Mouse (Mus musculus): Measurements from ENCODE around the gene Crnkl1. TPM values are rescaled to one million over a fixed set of nuclear protein-coding genes. Genes with fewer than 3 reads are reported as not detected.
"Not testable (repeated sequence)": the region's sequence is repeated elsewhere in the genome, so short reads cannot be mapped to it uniquely, and the experiment has no call there.

Gene Crnkl1
- polyA plus RNA-seq, 1 experiment: 10.2 TPM

DNA sequence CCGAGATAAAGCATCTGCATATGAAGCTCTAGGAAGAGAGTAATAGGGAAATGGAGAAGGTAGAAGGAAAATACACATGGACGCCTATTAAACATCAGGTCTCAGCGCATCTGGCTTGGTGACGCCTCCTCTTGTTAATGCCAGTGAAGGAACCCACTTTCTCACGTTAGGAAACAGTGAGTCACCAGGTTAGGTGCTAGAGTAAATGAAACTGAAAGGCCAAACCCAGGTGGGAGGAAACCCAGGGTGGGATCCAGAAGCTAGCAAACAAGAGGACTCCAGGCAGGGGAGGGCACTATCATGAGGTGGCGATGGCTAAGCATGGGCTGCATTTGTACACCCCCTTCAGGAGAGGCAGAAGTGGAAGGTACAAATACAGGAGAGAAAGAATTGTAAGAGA, 29.7 kb downstream of the Crnkl1 start:
- Histone ChIP-seq H3K4me1 (ENCODE audit: control insufficient read depth, insufficient read depth, low read length) (peaks cover 10% of the 10 kb centered on the region; the same call in 1 of the 2 replicates), H3K27me3 (ENCODE audit: control insufficient read depth, insufficient read depth, low read length) (no peaks in the 10 kb centered on the region), H3K4me3 (replicated peaks; ENCODE audit: insufficient read depth, low read depth, low read length) (no peak overlapping the region), H3K27ac (ENCODE audit: insufficient read depth, low read length) (no peak overlapping the region)
- WGBS: 70% methylated on average over 6 of the region's 6 CpGs
- no peak for DNase-seq
- no peak for TF ChIP-seq POLR2A (IDR thresholded peaks at IDR 0.05; ENCODE audit: borderline replicate concordance, insufficient read depth, low read length)
- no peak for TF ChIP-seq CTCF (IDR thresholded peaks at IDR 0.05; ENCODE audit: borderline replicate concordance, insufficient read depth, low read depth, low read length)

DNA sequence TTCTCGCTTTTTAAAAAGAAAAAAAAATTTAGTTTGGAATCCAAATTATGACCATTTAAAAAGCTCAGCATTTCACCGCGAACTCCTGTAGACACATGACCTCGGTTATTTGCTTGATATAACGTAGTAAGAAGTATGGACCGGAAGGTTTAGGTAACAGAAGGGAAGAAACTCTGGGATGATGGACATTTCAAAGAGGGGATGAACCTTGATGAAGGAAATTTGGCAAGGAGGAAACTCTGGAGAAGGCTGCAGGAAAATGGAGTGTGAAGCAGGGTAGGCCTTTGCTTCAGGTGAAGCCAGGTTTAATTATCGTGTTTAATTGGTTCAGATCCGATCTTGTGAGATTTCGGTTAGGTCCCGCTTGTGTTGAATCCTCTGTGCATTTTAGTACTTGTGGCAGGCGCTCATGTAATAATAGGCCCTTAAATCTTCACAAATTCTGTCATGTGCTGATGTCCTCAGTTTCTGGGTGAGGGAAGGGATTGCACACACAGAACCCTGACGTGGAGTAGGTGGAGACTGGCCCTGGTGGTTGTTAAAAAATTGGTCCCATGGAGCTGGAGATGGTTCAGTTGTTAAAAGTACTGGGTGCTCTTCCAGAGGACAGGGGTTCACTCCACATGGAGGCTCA, 30.7 kb downstream of the Crnkl1 start:
- 25% methylated on average over 12 of the region's 12 CpGs for WGBS
- TF ChIP-seq CTCF (IDR thresholded peaks at IDR 0.05; ENCODE audit: borderline replicate concordance, insufficient read depth, low read depth, low read length) (no peak), POLR2A (IDR thresholded peaks at IDR 0.05; ENCODE audit: borderline replicate concordance, insufficient read depth, low read length) (no peak)
- Histone ChIP-seq H3K4me3 (replicated peaks; ENCODE audit: insufficient read depth, low read depth, low read length) (peak overlapping the region; percentile 89), H3K27ac (ENCODE audit: insufficient read depth, low read length) (no peak overlapping the region), H3K27me3 (ENCODE audit: control insufficient read depth, insufficient read depth, low read length) (no peaks in the 10 kb centered on the region), H3K4me1 (ENCODE audit: control insufficient read depth, insufficient read depth, low read length) (peaks cover 10% of the 10 kb centered on the region; the same call in 1 of the 2 replicates)
- DNase-seq: no peak

DNA sequence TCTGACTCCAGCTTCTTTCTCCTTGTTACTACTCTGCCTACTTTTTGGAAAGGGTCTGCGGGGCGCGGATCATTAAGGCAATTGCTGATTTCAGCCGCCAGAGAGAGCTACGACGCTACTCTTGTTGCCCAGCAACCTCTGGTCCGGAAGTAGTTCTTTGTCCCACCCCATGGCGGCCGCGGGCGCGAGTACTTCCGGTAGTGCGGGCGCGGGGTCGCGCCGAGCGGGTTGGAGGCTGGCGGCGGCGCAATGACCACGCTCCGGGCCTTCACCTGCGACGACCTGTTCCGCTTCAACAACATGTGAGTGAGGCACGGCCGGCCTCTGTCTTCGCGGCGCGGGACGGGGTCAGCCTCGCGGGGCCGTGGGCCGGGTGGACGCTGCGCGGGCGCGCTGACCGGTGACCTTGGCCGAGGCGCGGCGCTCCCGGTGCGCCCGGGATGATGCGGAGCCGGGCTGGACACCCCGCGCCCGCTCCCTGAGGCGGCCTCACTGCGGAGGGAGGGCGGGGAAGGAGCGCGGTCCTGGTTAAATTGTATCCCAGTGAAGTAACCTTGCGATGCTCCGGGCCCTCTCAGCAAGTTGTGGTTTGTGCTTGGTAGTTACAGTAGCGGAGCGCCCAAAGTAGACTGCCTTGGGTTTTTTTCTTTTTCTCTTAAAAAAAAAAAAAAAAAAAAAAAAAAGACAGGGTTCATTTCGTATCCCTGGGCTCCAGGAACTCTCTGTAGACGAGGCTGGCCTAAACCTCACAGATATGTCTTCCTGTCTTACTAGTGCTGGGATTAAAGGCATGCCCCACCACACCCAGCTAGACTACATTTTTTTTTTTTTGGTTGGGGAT, 31.5 kb downstream of the Crnkl1 start:
- peak overlapping the region; percentile 89 for H3K4me3 ChIP-seq (replicated peaks; ENCODE audit: insufficient read depth, low read depth, low read length)
- no peaks in the 10 kb centered on the region for H3K27me3 ChIP-seq (ENCODE audit: control insufficient read depth, insufficient read depth, low read length)
- peak; percentile 69 for TF ChIP-seq POLR2A (IDR thresholded peaks at IDR 0.05; ENCODE audit: borderline replicate concordance, insufficient read depth, low read length)
- peak; percentile 60; the same call in 1 of the 2 replicates for TF ChIP-seq CTCF (IDR thresholded peaks at IDR 0.05; ENCODE audit: borderline replicate concordance, insufficient read depth, low read depth, low read length)
- H3K27ac ChIP-seq (ENCODE audit: insufficient read depth, low read length): peak overlapping the region; percentile 94
- WGBS: under 1% methylated on average over 68 of the region's 68 CpGs
- DNase-seq: peak; percentile 91 to 93
- peaks cover 14% of the 10 kb centered on the region; the same call in 1 of the 2 replicates for H3K4me1 ChIP-seq (ENCODE audit: control insufficient read depth, insufficient read depth, low read length)

DNA sequence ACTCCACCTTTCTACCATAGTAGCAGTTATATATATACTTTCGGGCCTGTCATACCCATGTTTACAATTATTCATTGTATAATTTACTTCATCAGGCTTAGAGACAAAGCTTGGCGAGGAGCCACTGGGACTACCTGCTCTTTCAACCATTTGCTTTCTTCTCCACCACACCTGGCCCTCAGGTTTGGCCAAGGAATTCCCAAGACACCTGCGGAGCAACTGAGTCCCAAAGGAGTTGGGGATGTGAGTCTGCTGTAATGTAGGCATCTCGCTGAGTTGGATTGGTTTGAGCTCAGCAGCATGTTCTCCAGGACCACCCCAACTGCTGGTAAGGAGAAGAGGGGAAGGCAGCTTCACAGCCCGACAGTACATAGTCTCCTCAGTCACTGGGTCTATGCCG, 33.0 kb downstream of the Crnkl1 start, which contains the start of gene Naa20:
Gene Naa20 (plus strand): TSS at position 239 of the 400 bp plus-strand sequence.
- Histone ChIP-seq H3K4me3 (replicated peaks; ENCODE audit: insufficient read depth, low read depth, low read length) (peak within 1 kb of the TSS; percentile 89), H3K27ac (ENCODE audit: insufficient read depth, low read length) (no peak within 1 kb of the TSS), H3K4me1 (ENCODE audit: control insufficient read depth, insufficient read depth, low read length) (peaks cover 14% of the 10 kb centered on the region; the same call in 1 of the 2 replicates), H3K27me3 (ENCODE audit: control insufficient read depth, insufficient read depth, low read length) (no peaks in the 10 kb centered on the region)
- no peak for DNase-seq
- TF ChIP-seq CTCF (IDR thresholded peaks at IDR 0.05; ENCODE audit: borderline replicate concordance, insufficient read depth, low read depth, low read length) (no peak), POLR2A (IDR thresholded peaks at IDR 0.05; ENCODE audit: borderline replicate concordance, insufficient read depth, low read length) (no peak)
- 93% methylated on average over 6 of the region's 6 CpGs for WGBS

DNA sequence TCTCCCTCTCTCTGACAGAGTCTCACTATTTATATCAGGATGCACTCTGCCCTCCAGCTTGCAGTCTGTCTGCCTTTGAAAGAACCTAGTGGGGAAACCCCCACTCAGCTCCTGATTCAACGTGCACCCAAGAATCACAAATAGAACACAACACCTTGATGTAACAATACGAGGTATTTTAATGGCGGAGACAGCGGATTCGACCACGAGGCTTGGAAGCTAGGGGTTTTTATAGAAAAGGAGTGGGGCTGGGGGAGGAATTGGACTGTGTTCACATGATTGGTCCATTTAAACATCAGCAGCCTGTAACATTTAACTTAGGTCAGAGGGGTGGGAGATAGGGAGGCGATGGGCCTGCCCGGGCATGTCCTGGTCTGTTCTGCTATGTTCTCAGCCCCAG, 34.5 kb downstream of the Crnkl1 start:
- WGBS: 87% methylated on average over 8 of the region's 8 CpGs

DNA sequence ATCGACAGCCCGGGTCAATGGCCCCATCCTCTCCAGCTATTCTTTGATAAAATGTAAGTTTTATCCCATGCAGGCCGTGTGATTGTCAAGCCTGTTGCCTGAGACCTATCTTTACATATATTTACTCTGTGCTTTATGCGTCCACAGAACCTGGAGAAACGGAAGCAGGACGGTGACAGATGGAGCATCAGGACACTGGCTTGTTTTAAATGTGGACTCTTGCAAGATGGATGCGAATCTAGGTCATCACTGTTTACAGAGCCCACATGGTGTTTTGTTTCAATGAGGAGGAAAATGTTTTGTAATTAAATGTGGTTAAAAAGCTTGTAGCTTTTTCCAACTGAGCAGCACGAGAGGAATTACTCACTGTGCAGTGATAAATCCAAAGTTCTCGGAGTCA, 36.7 kb downstream of the Crnkl1 start:
- peak overlapping the region; percentile 86; the same call in 1 of the 2 replicates for H3K27ac ChIP-seq (ENCODE audit: insufficient read depth, low read length)
- peak; percentile 68 to 86 for DNase-seq
- TF ChIP-seq CTCF (IDR thresholded peaks at IDR 0.05; ENCODE audit: borderline replicate concordance, insufficient read depth, low read depth, low read length) (no peak), POLR2A (IDR thresholded peaks at IDR 0.05; ENCODE audit: borderline replicate concordance, insufficient read depth, low read length) (peak; percentile 10; the same call in 1 of the 2 replicates)

More for the DNA sequence above, 34.5 kb downstream of the Crnkl1 start:
- not testable (repeated sequence) for H3K4me3 ChIP-seq (replicated peaks; ENCODE audit: insufficient read depth, low read depth, low read length); DNase-seq; H3K27ac ChIP-seq (ENCODE audit: insufficient read depth, low read length); H3K4me1 ChIP-seq (ENCODE audit: control insufficient read depth, insufficient read depth, low read length); H3K27me3 ChIP-seq (ENCODE audit: control insufficient read depth, insufficient read depth, low read length)

DNA sequence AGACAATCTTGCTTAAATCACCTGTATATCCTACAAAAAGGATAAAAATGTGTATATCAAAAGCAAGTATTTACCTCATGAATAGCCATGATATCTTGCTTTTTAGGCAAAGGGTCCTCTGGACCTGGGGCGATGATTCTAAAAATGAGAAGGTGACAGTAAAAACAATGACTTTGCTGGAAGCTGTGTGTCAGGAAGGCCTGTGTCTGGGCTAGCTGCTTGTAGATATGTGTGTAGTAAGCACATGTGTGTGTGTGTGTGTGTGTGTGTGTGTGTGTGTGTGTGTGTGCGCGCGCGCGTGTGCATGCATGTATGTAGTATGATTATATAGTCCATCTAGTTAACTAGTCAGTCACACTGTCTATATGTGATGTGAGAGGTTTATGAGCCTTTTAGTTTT, 41.1 kb downstream of the Crnkl1 start:
- over 99% methylated on average over 6 of the region's 6 CpGs for WGBS
- Histone ChIP-seq H3K4me1 (ENCODE audit: control insufficient read depth, insufficient read depth, low read length) (peaks cover 3% of the 10 kb centered on the region; the same call in 1 of the 2 replicates), H3K4me3 (replicated peaks; ENCODE audit: insufficient read depth, low read depth, low read length) (no peak overlapping the region), H3K27ac (ENCODE audit: insufficient read depth, low read length) (no peak overlapping the region), H3K27me3 (ENCODE audit: control insufficient read depth, insufficient read depth, low read length) (no peaks in the 10 kb centered on the region)
- TF ChIP-seq CTCF (IDR thresholded peaks at IDR 0.05; ENCODE audit: borderline replicate concordance, insufficient read depth, low read depth, low read length) (no peak), POLR2A (IDR thresholded peaks at IDR 0.05; ENCODE audit: borderline replicate concordance, insufficient read depth, low read length) (no peak)
- DNase-seq: no peak

More for the DNA sequence above, 36.7 kb downstream of the Crnkl1 start:
- Histone ChIP-seq H3K4me3 (replicated peaks; ENCODE audit: insufficient read depth, low read depth, low read length) (no peak overlapping the region), H3K27me3 (ENCODE audit: control insufficient read depth, insufficient read depth, low read length) (no peaks in the 10 kb centered on the region), H3K4me1 (ENCODE audit: control insufficient read depth, insufficient read depth, low read length) (peaks cover 4% of the 10 kb centered on the region; the same call in 1 of the 2 replicates)
- 24% methylated on average over 9 of the region's 9 CpGs for WGBS
